Mouse (Mus musculus) MEL (cell line): Measurements from ENCODE around the gene Entpd3. TPM values are rescaled to one million over a fixed set of nuclear protein-coding genes. Genes with fewer than 3 reads are reported as not detected.

Experiments
- DNase-seq: peaks from one replicate; pipeline ENCODE4 v3.0.0; 2011; ENCODE audit warnings: low read depth, low spot score
- H3K27ac ChIP-seq: 2 replicates; pipeline ENCODE4 v1.5.1; 2012; ENCODE audit warnings: low read depth, mild to moderate bottlenecking, control low read depth, low read length, moderate library complexity; ENCODE audit not compliant: control insufficient read depth
- H3K27me3 ChIP-seq, 2 experiments: fragments of 150-350 bp in 1 of 2; sonication (generic) in 1 of 2; 2 replicates each; pipeline ENCODE4 v1.6.1; 2012; ENCODE audit warnings: low read length in 2 of 2, mild to moderate bottlenecking in 2 of 2, improper control_type of control experiment in 1 of 2, moderate library complexity in 1 of 2; ENCODE audit not compliant: insufficient read depth in 2 of 2, control insufficient read depth in 1 of 2
- H3K36me3 ChIP-seq, 2 experiments: 2 replicates each; pipeline ENCODE4 v1.6.1; 2012 to 2014; ENCODE audit warnings: low read length in 2 of 2, improper control_type of control experiment in 1 of 2, inconsistent platforms in 1 of 2, mild to moderate bottlenecking in 1 of 2; ENCODE audit not compliant: insufficient read depth in 2 of 2, control insufficient read depth in 1 of 2
- H3K4me1 ChIP-seq, 2 experiments: fragments of 150-350 bp in 1 of 2; sonication (generic) in 1 of 2; 2 replicates each; pipeline ENCODE4 v1.6.1; 2012; ENCODE audit warnings: low read length in 2 of 2, improper control_type of control experiment in 1 of 2, mild to moderate bottlenecking in 1 of 2; ENCODE audit not compliant: insufficient read depth in 2 of 2, control insufficient read depth in 1 of 2
- H3K4me3 ChIP-seq, 2 experiments: fragments of 150-350 bp in 1 of 2; sonication (generic) in 1 of 2; 2 replicates each; pipeline ENCODE4 v1.5.1; 2012; ENCODE audit warnings: low read depth in 2 of 2, low read length in 2 of 2, mild to moderate bottlenecking in 2 of 2, moderate library complexity in 2 of 2, control low read depth in 1 of 2, improper control_type of control experiment in 1 of 2; ENCODE audit not compliant: control insufficient read depth in 1 of 2, insufficient read depth in 1 of 2
- H3K79me2 ChIP-seq: 2 replicates; pipeline ENCODE4 v1.6.1; 2012; ENCODE audit warnings: mild to moderate bottlenecking, low read length, moderate library complexity; ENCODE audit not compliant: control insufficient read depth, poor library complexity, insufficient read depth
- H3K9ac ChIP-seq: 2 replicates; pipeline ENCODE4 v1.6.1; 2012; ENCODE audit warnings: low read depth, mild to moderate bottlenecking, control low read depth, low read length, moderate library complexity; ENCODE audit not compliant: control insufficient read depth, poor library complexity, severe bottlenecking
- H3K9me3 ChIP-seq: fragments of 150-350 bp; sonication (generic); replicated peaks from 2 replicates; pipeline ENCODE4 v1.6.1; 2012; ENCODE audit warnings: mild to moderate bottlenecking, low read length, improper control_type of control experiment, moderate library complexity; ENCODE audit not compliant: insufficient read depth
- BHLHE40 ChIP-seq: IDR thresholded peaks from 2 replicates; pipeline ENCODE4 v1.6.1; 2012; ENCODE audit warnings: low read depth, mild to moderate bottlenecking, inconsistent platforms, low read length, improper control_type of control experiment, borderline replicate concordance
- CHD1 ChIP-seq: IDR thresholded peaks from 2 replicates; pipeline ENCODE4 v1.6.1; 2012; ENCODE audit warnings: low read depth, mild to moderate bottlenecking, inconsistent platforms, low read length, improper control_type of control experiment
- CHD2 ChIP-seq: IDR thresholded peaks from 2 replicates; pipeline ENCODE4 v1.6.1; 2011; ENCODE audit warnings: low read length, improper control_type of control experiment
- CTCF ChIP-seq, 3 experiments: IDR thresholded peaks in 2 of 3; conservative IDR thresholded peaks in 1 of 3; 2 replicates each; pipeline ENCODE4 v1.5.1; 2011 to 2012; ENCODE audit warnings: low read length in 3 of 3, low read depth in 2 of 3, mild to moderate bottlenecking in 2 of 3, improper control_type of control experiment in 1 of 3, inconsistent platforms in 1 of 3, mixed read lengths in 1 of 3, moderate library complexity in 1 of 3; ENCODE audit not compliant: control insufficient read depth in 1 of 3, insufficient read depth in 1 of 3, poor library complexity in 1 of 3, severe bottlenecking in 1 of 3
- ELF1 ChIP-seq: IDR thresholded peaks from 2 replicates; pipeline ENCODE4 v1.6.1; 2014; ENCODE audit warnings: low read depth, mild to moderate bottlenecking, inconsistent platforms, low read length, improper control_type of control experiment, moderate library complexity
- EP300 ChIP-seq, 2 experiments: IDR thresholded peaks; 2 replicates each; pipeline ENCODE4 v1.6.1; 2011; ENCODE audit warnings: improper control_type of control experiment in 2 of 2, low read length in 2 of 2, low read depth in 1 of 2, mild to moderate bottlenecking in 1 of 2
- GABPA ChIP-seq: IDR thresholded peaks from 2 replicates; pipeline ENCODE4 v1.6.1; 2012; ENCODE audit warnings: low read depth, mild to moderate bottlenecking, inconsistent platforms, low read length, improper control_type of control experiment, moderate library complexity
- GATA1 ChIP-seq: IDR thresholded peaks from 2 replicates; pipeline ENCODE4 v1.6.1; 2011; ENCODE audit warnings: low read depth, low read length, improper control_type of control experiment
- HCFC1 ChIP-seq: IDR thresholded peaks from 2 replicates; pipeline ENCODE4 v1.6.1; 2012; ENCODE audit warnings: low read depth, mild to moderate bottlenecking, inconsistent platforms, low read length, improper control_type of control experiment, moderate library complexity
- JUND ChIP-seq: IDR thresholded peaks from 2 replicates; pipeline ENCODE4 v1.6.1; 2011; ENCODE audit warnings: low read depth, mild to moderate bottlenecking, improper control_type of control experiment, low read length
- MAX ChIP-seq: IDR thresholded peaks from 2 replicates; pipeline ENCODE4 v1.6.1; 2011; ENCODE audit warnings: low read length, improper control_type of control experiment
- MYB ChIP-seq: IDR thresholded peaks from 2 replicates; pipeline ENCODE4 v1.6.1; 2011; ENCODE audit warnings: mild to moderate bottlenecking, low read depth, low read length, improper control_type of control experiment
- MYC ChIP-seq: IDR thresholded peaks from 2 replicates; pipeline ENCODE4 v1.6.1; 2011; ENCODE audit warnings: low read depth, mild to moderate bottlenecking, low read length, improper control_type of control experiment, moderate library complexity
- POLR2A ChIP-seq, 2 experiments: IDR thresholded peaks; 2 replicates each; pipeline ENCODE4 v1.6.1; 2011 to 2012; ENCODE audit warnings: low read length in 2 of 2, mild to moderate bottlenecking in 2 of 2, control low read depth in 1 of 2, improper control_type of control experiment in 1 of 2, low read depth in 1 of 2, moderate library complexity in 1 of 2; ENCODE audit not compliant: control insufficient read depth in 1 of 2, insufficient read depth in 1 of 2, poor library complexity in 1 of 2
- POLR2AphosphoS5 ChIP-seq: IDR thresholded peaks from 2 replicates; pipeline ENCODE4 v1.6.1; 2012; ENCODE audit warnings: low read depth, borderline replicate concordance, mild to moderate bottlenecking, inconsistent platforms, low read length, moderate library complexity, mixed read lengths
- RAD21 ChIP-seq: IDR thresholded peaks from 2 replicates; pipeline ENCODE4 v1.6.1; 2011; ENCODE audit warnings: mild to moderate bottlenecking, low read depth, low read length, improper control_type of control experiment
- SIN3A ChIP-seq: IDR thresholded peaks from 2 replicates; pipeline ENCODE4 v1.6.1; 2012; ENCODE audit warnings: low read length, improper control_type of control experiment, inconsistent platforms
- SMC3 ChIP-seq: IDR thresholded peaks from 2 replicates; pipeline ENCODE4 v1.6.1; 2011; ENCODE audit warnings: low read depth, low read length, improper control_type of control experiment
- TAL1 ChIP-seq: IDR thresholded peaks from 2 replicates; pipeline ENCODE4 v1.6.1; 2012; ENCODE audit warnings: mild to moderate bottlenecking, inconsistent platforms, low read length, moderate library complexity, mixed read lengths
- TBP ChIP-seq: IDR thresholded peaks from 2 replicates; pipeline ENCODE4 v1.8.0; 2011; ENCODE audit warnings: low read depth, low read length, improper control_type of control experiment
- TCF12 ChIP-seq: IDR thresholded peaks from 2 replicates; pipeline ENCODE4 v1.6.1; 2014; ENCODE audit warnings: low read depth, mild to moderate bottlenecking, inconsistent platforms, low read length, improper control_type of control experiment, moderate library complexity
- ZC3H11A ChIP-seq: IDR thresholded peaks from 2 replicates; pipeline ENCODE4 v1.6.1; 2012; ENCODE audit warnings: low read depth, mild to moderate bottlenecking, inconsistent platforms, low read length, improper control_type of control experiment
- ZMIZ1 ChIP-seq: IDR thresholded peaks from 2 replicates; pipeline ENCODE4 v1.6.1; 2012; ENCODE audit warnings: low read depth, mild to moderate bottlenecking, inconsistent platforms, low read length, improper control_type of control experiment, moderate library complexity
- polyA plus RNA-seq, 2 experiments: library from polyadenylated mRNA; stranded (reverse) in 1 of 2; unstranded in 1 of 2; fragments of >175 nt in 1 of 2; fragments of >200 nt in 1 of 2; gene quantifications; 2 replicates each; pipeline versions ENCODE4 v1.2.1 to v1.2.4; 2012; ENCODE audit warnings: low replicate concordance in 2 of 2, low read depth in 1 of 2; ENCODE audit not compliant: insufficient read length in 2 of 2, insufficient read depth in 1 of 2, missing spikeins in 1 of 2
- total RNA-seq: library from RNA; depleted of rRNA; stranded (reverse); fragments of 300-350 nt; gene quantifications from 2 replicates; pipeline ENCODE4 v1.2.3, GENCODE M21; 2012

The Entpd3 gene
- total and polyA plus RNA-seq, 3 experiments = 0.03 TPM; not detected in 2

DNA sequence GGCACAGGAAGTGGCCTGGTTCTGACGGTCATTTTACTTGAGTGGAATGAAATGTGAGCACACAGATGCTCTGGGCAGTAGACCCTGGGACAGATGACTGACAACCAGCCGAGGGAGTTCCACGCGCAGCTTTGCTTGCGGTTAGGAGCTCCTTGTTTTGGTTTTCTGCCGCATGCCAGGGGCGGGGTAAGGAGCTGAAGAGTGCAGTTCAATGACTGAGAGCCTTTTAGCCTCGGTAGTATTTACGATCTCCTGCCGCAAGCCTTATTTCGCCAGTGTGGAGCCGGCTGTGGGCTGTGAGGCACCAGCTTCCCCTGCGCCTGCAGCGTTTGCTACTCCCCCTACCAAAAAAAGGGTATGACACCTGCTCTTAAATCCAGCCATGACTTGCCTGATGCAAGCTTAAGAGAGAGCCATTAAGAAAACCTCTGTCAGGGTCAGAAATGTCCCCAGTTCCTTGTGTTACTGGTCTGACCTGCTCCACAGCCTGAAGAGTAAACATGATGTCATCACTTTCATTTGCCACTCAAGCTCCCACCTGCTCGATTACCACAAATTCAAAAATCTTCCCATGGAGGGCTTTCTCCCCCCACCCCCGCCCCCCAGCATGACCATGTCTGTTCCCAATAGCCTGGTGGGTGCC lies 7.5 kb downstream of the Entpd3 start:
- H3K79me2 ChIP-seq = no peaks in the 10 kb centered on the region
- no peak overlapping the region for H3K9ac ChIP-seq
- H3K4me1 ChIP-seq = no peaks in the 10 kb centered on the region
- H3K27me3 ChIP-seq = no peaks in the 10 kb centered on the region
- H3K27ac ChIP-seq = no peak overlapping the region
- no peak for DNase-seq
- H3K4me3 ChIP-seq = no peak overlapping the region
- no peak for TF ChIP-seq TBP
- TF ChIP-seq MYB = no peak
- TF ChIP-seq CHD2 = no peak
- no peak for TF ChIP-seq CHD1
- TF ChIP-seq CTCF (IDR thresholded peaks at IDR 0.05 in 2 of 3, conservative IDR thresholded peaks at IDR 0.05 in 1 of 3; ENCODE audit: control insufficient read depth in 1 of 3, insufficient read depth in 1 of 3, low read depth in 2 of 3, low read length in 3 of 3, poor library complexity in 1 of 3, severe bottlenecking in 1 of 3) = no peak
- no peak for TF ChIP-seq GABPA
- TF ChIP-seq ZMIZ1 = no peak
- TF ChIP-seq HCFC1 = no peak
- no peak for TF ChIP-seq JUND
- no peak for TF ChIP-seq SMC3
- no peak for TF ChIP-seq RAD21
- TF ChIP-seq GATA1 = no peak
- TF ChIP-seq TCF12 = no peak
- TF ChIP-seq, all 39 proteins: peak for 0
- Histone ChIP-seq H3K9me3 (no peaks in the 10 kb centered on the region), H3K36me3 (no peaks in the 10 kb centered on the region)

DNA sequence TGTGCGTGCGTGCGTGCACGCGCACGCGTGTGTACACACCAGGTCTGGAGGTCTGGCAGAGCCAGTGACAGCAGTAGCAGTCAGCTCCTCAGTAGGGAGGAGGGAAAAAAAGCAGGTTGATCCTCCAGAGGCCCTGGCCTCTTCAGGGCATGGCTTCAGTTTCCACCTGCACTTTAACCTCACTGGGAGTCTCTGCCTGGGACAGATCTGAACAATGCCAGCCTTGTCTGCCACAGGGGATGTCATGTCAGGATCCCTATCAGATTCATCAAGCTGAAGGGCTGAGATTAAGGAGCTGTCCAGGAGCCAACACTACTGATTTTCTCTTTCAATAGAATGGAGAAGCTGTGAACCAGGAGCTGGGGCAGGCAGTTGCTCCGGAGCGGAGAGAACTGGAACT lies 11.2 kb downstream of the Entpd3 start:
- no peak for DNase-seq
- H3K4me1 ChIP-seq = no peaks in the 10 kb centered on the region
- H3K79me2 ChIP-seq = no peaks in the 10 kb centered on the region
- H3K9ac ChIP-seq = no peak overlapping the region
- no peaks in the 10 kb centered on the region for H3K36me3 ChIP-seq
- TF ChIP-seq SIN3A (no peak), MAX (no peak), JUND (no peak), ZC3H11A (no peak), EP300 (IDR thresholded peaks at IDR 0.05; ENCODE audit: low read depth in 1 of 2, low read length in 2 of 2) (no peak), TCF12 (no peak), POLR2A (IDR thresholded peaks at IDR 0.05; ENCODE audit: control insufficient read depth in 1 of 2, insufficient read depth in 1 of 2, low read depth in 1 of 2, low read length in 2 of 2, poor library complexity in 1 of 2) (no peak), MYC (no peak), BHLHE40 (no peak), GABPA (no peak), ZMIZ1 (no peak), TAL1 (no peak), CHD2 (no peak), GATA1 (no peak), CHD1 (no peak), ELF1 (no peak), POLR2AphosphoS5 (no peak)
- no peaks in the 10 kb centered on the region; a peak in 1 of 4 replicates for H3K27me3 ChIP-seq
- no peak overlapping the region for H3K27ac ChIP-seq
- no peak overlapping the region for H3K4me3 ChIP-seq
- no peaks in the 10 kb centered on the region for H3K9me3 ChIP-seq
